ENCODE assay signal across 22 mouse cellular contexts in the genomic region with DNA sequence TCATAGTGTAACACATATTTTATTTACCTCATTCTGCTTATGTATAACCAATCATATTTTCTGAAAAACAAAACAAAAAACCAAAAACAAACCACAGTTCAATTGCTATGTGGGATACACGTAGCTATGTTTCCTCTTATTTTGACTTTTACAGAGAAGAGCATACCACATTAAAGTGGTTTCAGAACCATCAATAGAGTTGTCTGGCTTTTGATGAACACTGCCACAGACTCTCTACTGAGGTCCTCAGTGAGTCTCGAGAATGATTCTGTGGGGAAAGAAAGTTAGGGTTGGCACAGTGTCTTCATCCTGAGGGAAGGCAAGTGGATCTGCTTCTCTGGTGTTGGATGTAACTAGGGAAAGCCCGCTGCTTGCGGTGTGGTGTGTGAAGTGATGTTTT.
DNase-seq lines count a peak whose midpoint lies in the region; ATAC-seq and TF ChIP-seq lines count a peak whose summit lies in the region.
"Had no signal": no experiment of that assay in that cellular context is flagged by ENCODE, and none has a peak within 500 bp of the region (broad histone marks: within the 10 kb centered on the region; RNA-seq: fewer than 3 reads in every experiment).

No protein-coding gene starts in this region.

- no peak for ATAC-seq in midbrain, embryonic 11.5 days (ENCODE audit: low FRiP score)
- no peak for ATAC-seq in midbrain, embryonic 13.5 days
- no peak for ATAC-seq in forebrain, embryonic 16.5 days
- ATAC-seq: forebrain, embryonic 13.5 days had no signal

- 89% methylated on average over 4 of the region's 4 CpGs for WGBS in heart, embryonic 10.5 days
- WGBS in midbrain, embryonic 11.5 days, result 93% methylated on average over 4 of the region's 4 CpGs
- 89% methylated on average over 4 of the region's 4 CpGs for WGBS in midbrain, embryonic 13.5 days
- 94% methylated on average over 4 of the region's 4 CpGs for WGBS in forebrain, embryonic 16.5 days

- no peak for TF ChIP-seq POLR2A in myocyte (IDR thresholded peaks at IDR 0.05; ENCODE audit: insufficient read length, low read depth)

- no peaks in the 10 kb centered on the region for H3K79me2 ChIP-seq in myocyte (ENCODE audit: control insufficient read depth, insufficient read depth)

- no peaks in the 10 kb centered on the region for H3K27me3 ChIP-seq in heart, embryonic 10.5 days (ENCODE audit: insufficient read depth, poor library complexity, severe bottlenecking)
- no peaks in the 10 kb centered on the region for H3K27me3 ChIP-seq in midbrain, embryonic 11.5 days (ENCODE audit: control insufficient read depth, insufficient read depth, low read length)
- H3K27me3 ChIP-seq in midbrain, embryonic 13.5 days, result no peaks in the 10 kb centered on the region
- H3K27me3 ChIP-seq in myocyte (ENCODE audit: control insufficient read depth, insufficient read depth, insufficient read length), result no peaks in the 10 kb centered on the region
- no peaks in the 10 kb centered on the region for H3K27me3 ChIP-seq in forebrain, embryonic 16.5 days (replicated peaks; ENCODE audit: control insufficient read depth, insufficient read depth, low read length)
- H3K27me3 ChIP-seq: forebrain, embryonic 13.5 days; limb, embryonic 13.5 days; liver, embryonic 12.5 days; midbrain, embryonic 12.5 days; neural tube, embryonic 15.5 days; stomach, embryonic 15.5 days had no signal

- no peak overlapping the region for H3K9ac ChIP-seq in midbrain, embryonic 11.5 days (ENCODE audit: low read length)
- H3K9ac ChIP-seq in midbrain, embryonic 13.5 days (replicated peaks), result no peak overlapping the region
- no peak overlapping the region for H3K9ac ChIP-seq in forebrain, embryonic 16.5 days (replicated peaks; ENCODE audit: low read depth, low read length)
- H3K9ac ChIP-seq: forebrain, embryonic 13.5 days; hindbrain, embryonic 14.5 days; limb, embryonic 13.5 days; liver, embryonic 12.5 days; liver, postnatal 0 days; midbrain, embryonic 12.5 days; neural tube, embryonic 15.5 days; stomach, embryonic 15.5 days had no signal

- no peaks in the 10 kb centered on the region for H3K36me3 ChIP-seq in heart, embryonic 10.5 days
- H3K36me3 ChIP-seq in midbrain, embryonic 11.5 days (ENCODE audit: control insufficient read depth, insufficient read depth, low read length), result no peaks in the 10 kb centered on the region
- no peaks in the 10 kb centered on the region for H3K36me3 ChIP-seq in midbrain, embryonic 13.5 days
- H3K36me3 ChIP-seq in myocyte (ENCODE audit: control insufficient read depth, insufficient read depth), result no peaks in the 10 kb centered on the region
- no peaks in the 10 kb centered on the region for H3K36me3 ChIP-seq in forebrain, embryonic 16.5 days (ENCODE audit: control insufficient read depth, insufficient read depth)
- H3K36me3 ChIP-seq: G1E; limb, embryonic 13.5 days; liver, embryonic 12.5 days; midbrain, embryonic 12.5 days; neural tube, embryonic 15.5 days; stomach, embryonic 15.5 days had no signal

- no peak overlapping the region for H3K4me3 ChIP-seq in heart, embryonic 10.5 days
- no peak overlapping the region for H3K4me3 ChIP-seq in midbrain, embryonic 11.5 days (ENCODE audit: low read depth, low read length)
- H3K4me3 ChIP-seq in midbrain, embryonic 13.5 days (replicated peaks), result no peak overlapping the region
- H3K4me3 ChIP-seq in myocyte, result no peak overlapping the region
- H3K4me3 ChIP-seq in forebrain, embryonic 16.5 days (replicated peaks; ENCODE audit: low read length), result no peak overlapping the region
- H3K4me3 ChIP-seq: forebrain, embryonic 13.5 days; limb, embryonic 13.5 days; liver, embryonic 12.5 days; midbrain, embryonic 12.5 days; neural tube, embryonic 15.5 days; stomach, embryonic 15.5 days had no signal

- no peak overlapping the region for H3K4me2 ChIP-seq in midbrain, embryonic 11.5 days
- H3K4me2 ChIP-seq in midbrain, embryonic 13.5 days (replicated peaks), result no peak overlapping the region
- peak overlapping the region; percentile 76 for H3K4me2 ChIP-seq in myocyte (ENCODE audit: low read depth)
- no peak overlapping the region for H3K4me2 ChIP-seq in forebrain, embryonic 16.5 days (ENCODE audit: low read length)
- H3K4me2 ChIP-seq: forebrain, embryonic 13.5 days; hindbrain, embryonic 14.5 days; midbrain, embryonic 12.5 days; neural tube, embryonic 15.5 days; stomach, embryonic 15.5 days had no signal

- no peak for DNase-seq in heart, embryonic 10.5 days (ENCODE audit: low spot score)
- DNase-seq in heart, adult 11 months, result no peak
- peak; percentile 14 for DNase-seq in midbrain, embryonic 11.5 days (ENCODE audit: low spot score, missing footprints)
- DNase-seq in T-cell, adult 2 months (ENCODE audit: low spot score), result peak; percentile 56
- no peak for DNase-seq in cerebellum, adult 8-10 months
- DNase-seq: cerebellum, adult 11-12 months; cerebellum, postnatal 10 days; gastrocnemius, postnatal 36 days; liver, postnatal 0 days; retina, postnatal 1 day; right cerebral cortex, postnatal 14 days had no signal

- H3K27ac ChIP-seq in heart, embryonic 10.5 days, result peak overlapping the region; percentile 72; the same call in 1 of the 2 replicates
- no peak overlapping the region for H3K27ac ChIP-seq in midbrain, embryonic 11.5 days (ENCODE audit: low read depth, low read length)
- no peak overlapping the region for H3K27ac ChIP-seq in midbrain, embryonic 13.5 days
- H3K27ac ChIP-seq in forebrain, embryonic 16.5 days (ENCODE audit: low read length), result no peak overlapping the region
- H3K27ac ChIP-seq: forebrain, embryonic 13.5 days; hindbrain, embryonic 14.5 days; limb, embryonic 13.5 days; liver, embryonic 12.5 days; midbrain, embryonic 12.5 days; neural tube, embryonic 15.5 days; stomach, embryonic 15.5 days had no signal

- H3K4me1 ChIP-seq in heart, embryonic 10.5 days, result peaks cover 42% of the 10 kb centered on the region
- H3K4me1 ChIP-seq in midbrain, embryonic 11.5 days (ENCODE audit: control insufficient read depth, insufficient read depth, low read length), result no peaks in the 10 kb centered on the region
- 0 out of 2 replicates have a peak, but pooled peaks cover 3% of the 10 kb centered on the region for H3K4me1 ChIP-seq in midbrain, embryonic 13.5 days (replicated peaks)
- no peaks in the 10 kb centered on the region for H3K4me1 ChIP-seq in forebrain, embryonic 16.5 days (replicated peaks; ENCODE audit: control insufficient read depth, insufficient read depth, low read length)
- H3K4me1 ChIP-seq: forebrain, embryonic 13.5 days; midbrain, embryonic 12.5 days; neural tube, embryonic 15.5 days had no signal

- H3K9me3 ChIP-seq in heart, embryonic 10.5 days, result no peaks in the 10 kb centered on the region
- H3K9me3 ChIP-seq in midbrain, embryonic 11.5 days (ENCODE audit: control insufficient read depth, low read length), result no peaks in the 10 kb centered on the region; the same call in 1 of the 2 replicates
- H3K9me3 ChIP-seq in midbrain, embryonic 13.5 days, result no peaks in the 10 kb centered on the region; the same call in 1 of the 2 replicates
- H3K9me3 ChIP-seq in forebrain, embryonic 16.5 days (ENCODE audit: control insufficient read depth, low read length), result no peaks in the 10 kb centered on the region
- H3K9me3 ChIP-seq: forebrain, embryonic 13.5 days; G1E; limb, embryonic 13.5 days; liver, embryonic 12.5 days; midbrain, embryonic 12.5 days; neural tube, embryonic 15.5 days; stomach, embryonic 15.5 days had no signal

- H3ac ChIP-seq in myocyte (ENCODE audit: control insufficient read depth, insufficient read length), result no peak overlapping the region

TF ChIP-seq in myocyte, 11 proteins besides CTCF, POLR2A, EP300 and RAD21:
- no peak for TF ChIP-seq E2F4 (IDR thresholded peaks at IDR 0.05; ENCODE audit: insufficient read depth)
- TF ChIP-seq REST (IDR thresholded peaks at IDR 0.05; ENCODE audit: insufficient read depth, insufficient read length), result no peak
- TF ChIP-seq SRF (IDR thresholded peaks at IDR 0.05; ENCODE audit: control insufficient read depth, insufficient read length, low read depth), result no peak
- no peak for TF ChIP-seq TCF3 (IDR thresholded peaks at IDR 0.05; ENCODE audit: insufficient read length, low read depth)
- no peak for TF ChIP-seq CEBPB (IDR thresholded peaks at IDR 0.05; ENCODE audit: insufficient read depth, poor library complexity, severe bottlenecking)
- TF ChIP-seq POLR2AphosphoS2 (IDR thresholded peaks at IDR 0.05; ENCODE audit: insufficient read length, low read depth), result no peak
- no peak for TF ChIP-seq MYOD1 (IDR thresholded peaks at IDR 0.05; ENCODE audit: control insufficient read depth in 1 of 3, insufficient read length in 2 of 3, low read depth in 2 of 3)
- TF ChIP-seq MYOG (IDR thresholded peaks at IDR 0.05; ENCODE audit: control insufficient read depth in 1 of 3, insufficient read depth in 1 of 3, insufficient read length in 2 of 3, low read depth in 2 of 3), result no peak
- TF ChIP-seq TCF12 (IDR thresholded peaks at IDR 0.05; ENCODE audit: insufficient read depth, poor library complexity, severe bottlenecking), result no peak
- TF ChIP-seq USF1 (IDR thresholded peaks at IDR 0.05; ENCODE audit: low read depth), result no peak
- TF ChIP-seq MAX (IDR thresholded peaks at IDR 0.05; ENCODE audit: low read depth), result no peak

Comparison
In these comparisons a context has a peak if more than half of its experiments do, and no peak if none do; other contexts are left out.
1. DNase-seq: peak in midbrain, embryonic 11.5 days (single experiment) and T-cell, adult 2 months (single experiment); none in heart, embryonic 10.5 days (single experiment), heart, adult 11 months (single experiment) and cerebellum, adult 8-10 months (single experiment).